Mouse (Mus musculus) midbrain, embryonic 10.5 days (tissue): ENCODE results near the gene Slc12a9. TPM values are rescaled to one million over a fixed set of nuclear protein-coding genes. Genes with fewer than 3 reads are reported as not detected.

ENCODE experiments used
- DNase-seq: peaks from one replicate; pipeline ENCODE4 v3.0.0-alpha.2; 2017; ENCODE audit warnings: low spot score
- H3K27ac ChIP-seq: fragments of 300-500 bp; sonication (generic); replicated peaks from 2 replicates; pipeline ENCODE4 v1.5.1; 2016; ENCODE audit warnings: mild to moderate bottlenecking
- H3K27me3 ChIP-seq: fragments of 300-500 bp; sonication (generic); 2 replicates; pipeline ENCODE4 v1.6.1; 2016; ENCODE audit warnings: low read depth, mild to moderate bottlenecking; ENCODE audit not compliant: poor library complexity, severe bottlenecking
- H3K36me3 ChIP-seq: fragments of 300-500 bp; sonication (generic); 2 replicates; pipeline ENCODE4 v1.6.1; 2016; ENCODE audit warnings: mild to moderate bottlenecking, moderate library complexity
- H3K4me1 ChIP-seq: fragments of 300-500 bp; sonication (generic); 2 replicates; pipeline ENCODE4 v1.6.1; 2016
- H3K4me3 ChIP-seq: fragments of 300-500 bp; sonication (generic); 2 replicates; pipeline ENCODE4 v1.5.1; 2016; ENCODE audit warnings: mild to moderate bottlenecking, moderate library complexity
- H3K9me3 ChIP-seq: fragments of 300-500 bp; sonication (generic); replicated peaks from 2 replicates; pipeline ENCODE4 v1.6.1; 2016; ENCODE audit warnings: mild to moderate bottlenecking
- WGBS: fragments of 180-500 bp; shearing (Covaris S2); methylation state at CpG from one replicate; pipeline ENCODE4 v1.1.7; 2016; 5-methylcytosine and 5-hydroxymethylcytosine counted together
- polyA plus RNA-seq: library from polyadenylated mRNA; unstranded; fragments of >200 nt; fragmentation: Nextera tagmentation; extraction: Ambion mirVana; gene quantifications from 2 replicates; pipeline ENCODE4 v1.2.1, GENCODE M21; 2016

The Slc12a9 gene
- polyA plus RNA-seq, 1 experiment from 2014 or later = 12.0 TPM

- peaks cover 68% of the 10 kb centered on the region for H3K4me1 ChIP-seq
Measured at GRCm38 (mm10) chr5:137352011-137352975, 18.9 kb upstream of the Slc12a9 start.

GRCm38 (mm10) chr5:137351394-137351793, 18.0 kb upstream of the Slc12a9 start:
- no peaks in the 10 kb centered on the region for H3K9me3 ChIP-seq
- H3K4me3 ChIP-seq = peak overlapping the region; percentile 96
- peaks cover 38% of the 10 kb centered on the region for H3K36me3 ChIP-seq
- H3K27ac ChIP-seq = peak overlapping the region; percentile 97
- 9% methylated on average over 4 of the region's 4 CpGs for WGBS
- H3K4me1 ChIP-seq = peaks cover 75% of the 10 kb centered on the region
- no peak for DNase-seq
- no peaks in the 10 kb centered on the region for H3K27me3 ChIP-seq

More at GRCm38 (mm10) chr5:137352011-137352975, 18.9 kb upstream of the Slc12a9 start:
- Histone ChIP-seq H3K27me3 (no peaks in the 10 kb centered on the region), H3K9me3 (no peaks in the 10 kb centered on the region), H3K4me3 (peak overlapping the region; percentile 96), H3K36me3 (peaks cover 47% of the 10 kb centered on the region), H3K27ac (peak overlapping the region; percentile 97)
- no peak for DNase-seq
- WGBS = 21% methylated on average over 16 of the region's 16 CpGs

GRCm38 (mm10) chr5:137351058-137351380, 17.6 kb upstream of the Slc12a9 start:
- DNase-seq = peak; percentile 47
- Histone ChIP-seq H3K4me1 (peaks cover 77% of the 10 kb centered on the region), H3K4me3 (peak overlapping the region; percentile 96), H3K36me3 (peaks cover 35% of the 10 kb centered on the region), H3K27me3 (no peaks in the 10 kb centered on the region), H3K27ac (peak overlapping the region; percentile 97), H3K9me3 (no peaks in the 10 kb centered on the region)
- 1% methylated on average over 8 of the region's 8 CpGs for WGBS

- Histone ChIP-seq H3K36me3 (peaks cover 29% of the 10 kb centered on the region), H3K4me3 (peak overlapping the region; percentile 96), H3K27me3 (no peaks in the 10 kb centered on the region), H3K9me3 (no peaks in the 10 kb centered on the region), H3K27ac (peak overlapping the region; percentile 97), H3K4me1 (peaks cover 83% of the 10 kb centered on the region)
- WGBS = under 1% methylated on average over 55 of the region's 55 CpGs
- peak; percentile 54 for DNase-seq
Measured at GRCm38 (mm10) chr5:137350205-137351057, 17.0 kb upstream of the Slc12a9 start.

GRCm38 (mm10) chr5:137349384-137350204, 16.2 kb upstream of the Slc12a9 start, which contains the start of gene Ephb4:
Gene Ephb4 (plus strand): TSS chr5:137350109.
- Histone ChIP-seq H3K36me3 (peaks cover 20% of the 10 kb centered on the region), H3K4me1 (peaks cover 85% of the 10 kb centered on the region), H3K9me3 (no peaks in the 10 kb centered on the region), H3K27ac (peak within 1 kb of the TSS; percentile 97), H3K4me3 (peak within 1 kb of the TSS; percentile 96), H3K27me3 (no peaks in the 10 kb centered on the region)
- peak; percentile 96 for DNase-seq
- WGBS = 1% methylated on average over 32 of the region's 32 CpGs

GRCm38 (mm10) chr5:137348482-137349383, 15.3 kb upstream of the Slc12a9 start:
- H3K9me3 ChIP-seq = no peaks in the 10 kb centered on the region
- peak; percentile 73 for DNase-seq
- 1% methylated on average over 33 of the region's 33 CpGs for WGBS
- peak overlapping the region; percentile 96 for H3K4me3 ChIP-seq
- peak overlapping the region; percentile 97 for H3K27ac ChIP-seq
- peaks cover 12% of the 10 kb centered on the region for H3K36me3 ChIP-seq
- H3K27me3 ChIP-seq = no peaks in the 10 kb centered on the region
- peaks cover 78% of the 10 kb centered on the region for H3K4me1 ChIP-seq

GRCm38 (mm10) chr5:137347856-137348255, 14.5 kb upstream of the Slc12a9 start:
- Histone ChIP-seq H3K9me3 (no peaks in the 10 kb centered on the region), H3K4me3 (peak overlapping the region; percentile 96), H3K27ac (peak overlapping the region; percentile 97), H3K36me3 (peaks cover 6% of the 10 kb centered on the region), H3K4me1 (peaks cover 73% of the 10 kb centered on the region), H3K27me3 (no peaks in the 10 kb centered on the region)
- WGBS = 15% methylated on average over 7 of the region's 7 CpGs
- DNase-seq = no peak

GRCm38 (mm10) chr5:137346983-137347382, 13.6 kb upstream of the Slc12a9 start:
- Histone ChIP-seq H3K27me3 (no peaks in the 10 kb centered on the region), H3K4me1 (peaks cover 64% of the 10 kb centered on the region), H3K36me3 (no peaks in the 10 kb centered on the region), H3K4me3 (no peak overlapping the region), H3K27ac (no peak overlapping the region), H3K9me3 (no peaks in the 10 kb centered on the region)
- DNase-seq = no peak
- WGBS = 86% methylated on average over 4 of the region's 4 CpGs

GRCm38 (mm10) chr5:137346388-137346787, 13.0 kb upstream of the Slc12a9 start:
- no peak for DNase-seq
- WGBS = 74% methylated on average over 1 of the region's 1 CpGs
- Histone ChIP-seq H3K27me3 (no peaks in the 10 kb centered on the region), H3K27ac (no peak overlapping the region), H3K4me3 (no peak overlapping the region), H3K9me3 (no peaks in the 10 kb centered on the region), H3K4me1 (peaks cover 58% of the 10 kb centered on the region), H3K36me3 (no peaks in the 10 kb centered on the region)

GRCm38 (mm10) chr5:137345821-137346220, 12.4 kb upstream of the Slc12a9 start:
- peaks cover 52% of the 10 kb centered on the region for H3K4me1 ChIP-seq
- no peak overlapping the region for H3K27ac ChIP-seq
- 35% methylated on average over 9 of the region's 9 CpGs for WGBS
- H3K36me3 ChIP-seq = no peaks in the 10 kb centered on the region
- H3K27me3 ChIP-seq = no peaks in the 10 kb centered on the region
- H3K9me3 ChIP-seq = no peaks in the 10 kb centered on the region
- no peak overlapping the region for H3K4me3 ChIP-seq
- no peak for DNase-seq

- H3K27me3 ChIP-seq = no peaks in the 10 kb centered on the region
- no peak for DNase-seq
- H3K4me3 ChIP-seq = no peak overlapping the region
- no peaks in the 10 kb centered on the region for H3K9me3 ChIP-seq
- H3K36me3 ChIP-seq = no peaks in the 10 kb centered on the region
- no peak overlapping the region for H3K27ac ChIP-seq
- peaks cover 48% of the 10 kb centered on the region for H3K4me1 ChIP-seq
Measured at GRCm38 (mm10) chr5:137343869-137344268, 10.5 kb upstream of the Slc12a9 start.
